Mouse (Mus musculus): ENCODE results near the gene Gpr34. TPM values are rescaled to one million over a fixed set of nuclear protein-coding genes. Genes with fewer than 3 reads are reported as not detected.

Gene Gpr34
- total RNA-seq (2021), result 1 to 10 TPM; 1.5 to 3.3 TPM
- long read RNA-seq, experiment 1, partial matches to known transcripts, result 0 of 1 reads
- long read RNA-seq, experiment 1, other reads (novel, unspliced or antisense), result 1 of 1 reads
- long read RNA-seq, experiment 2, partial matches to known transcripts, result 0 of 1 reads
- long read RNA-seq, experiment 2, other reads (novel, unspliced or antisense), result 1 of 1 reads

DNA sequence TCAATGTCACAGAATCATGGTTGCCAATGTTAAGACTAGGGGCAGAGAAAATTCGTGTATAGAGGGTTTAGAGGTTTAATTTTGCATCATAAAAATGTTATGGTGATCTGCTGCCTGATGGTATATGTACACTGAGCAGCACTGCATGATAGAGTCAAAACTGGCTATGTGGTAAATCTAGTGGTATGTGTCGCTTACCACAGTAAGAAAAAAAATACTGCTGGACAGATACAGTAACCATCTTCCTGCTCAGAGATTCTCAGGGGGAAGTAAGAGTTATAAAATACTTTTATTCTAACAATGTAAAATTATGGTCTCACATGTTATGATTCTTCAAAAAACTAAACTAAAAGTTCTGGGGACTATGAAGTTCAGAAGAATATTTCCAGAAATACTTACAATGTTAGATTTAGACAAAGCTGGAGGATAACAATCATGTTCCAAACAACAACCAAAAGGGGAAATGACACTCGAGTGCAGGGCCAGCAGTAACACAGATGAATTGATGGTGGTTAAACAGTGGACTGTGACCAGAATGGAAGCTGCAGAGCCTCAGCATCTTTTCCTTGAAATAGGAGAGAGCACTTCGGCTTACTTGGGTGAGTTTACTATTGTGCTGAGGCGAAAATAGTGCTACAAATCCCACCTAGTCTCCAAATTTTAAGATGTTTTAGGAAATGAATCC is at the start of gene Gpr34:
Gpr34 (plus strand) TSS at position 491 of the 685 bp plus-strand sequence.
- no peak for DNase-seq

DNA sequence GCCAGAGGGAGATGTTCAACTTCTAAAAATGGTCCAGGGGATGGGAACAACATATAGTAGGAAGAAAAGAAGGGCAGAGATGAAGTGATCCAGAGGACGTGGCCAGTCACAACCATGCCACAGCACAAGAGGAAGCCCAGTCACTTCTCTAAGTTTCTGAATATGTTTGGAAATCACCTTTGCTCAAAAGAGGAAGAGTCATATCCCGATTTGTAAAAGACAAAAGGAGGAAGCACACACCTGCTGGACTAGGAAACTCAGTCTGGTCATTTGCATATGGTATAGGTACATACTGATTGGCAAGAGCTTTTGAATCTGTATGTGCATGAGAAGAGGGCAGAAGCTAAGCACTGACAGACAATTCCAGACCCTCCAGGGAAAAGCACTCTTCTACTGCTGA is 32.5 kb upstream of the Gpr34 start:
- DNase-seq, result no peak

DNA sequence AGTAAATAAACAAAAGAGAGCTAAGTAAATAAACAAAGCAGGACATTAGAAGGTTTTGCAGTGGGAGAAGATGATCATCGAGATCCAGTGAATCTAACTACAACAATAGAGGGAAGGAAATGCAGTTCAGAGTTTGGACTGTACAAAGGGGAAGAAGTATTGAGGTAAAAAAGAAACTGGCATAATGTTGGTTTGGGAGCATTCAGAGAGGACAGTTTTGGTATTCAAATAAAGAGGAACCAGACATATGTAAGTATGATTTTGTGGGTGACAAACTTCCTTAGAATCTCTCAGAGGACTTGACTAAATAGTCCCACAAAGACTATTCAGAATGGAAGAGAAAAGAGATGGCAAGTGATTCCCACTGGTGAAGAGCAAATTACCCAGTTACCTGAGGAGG is 31.9 kb upstream of the Gpr34 start:
- no peak for DNase-seq

GRCm38 (mm10) chrX:13606741-13607140 is 25.1 kb upstream of the Gpr34 start:
- DNase-seq, result no peak

DNA sequence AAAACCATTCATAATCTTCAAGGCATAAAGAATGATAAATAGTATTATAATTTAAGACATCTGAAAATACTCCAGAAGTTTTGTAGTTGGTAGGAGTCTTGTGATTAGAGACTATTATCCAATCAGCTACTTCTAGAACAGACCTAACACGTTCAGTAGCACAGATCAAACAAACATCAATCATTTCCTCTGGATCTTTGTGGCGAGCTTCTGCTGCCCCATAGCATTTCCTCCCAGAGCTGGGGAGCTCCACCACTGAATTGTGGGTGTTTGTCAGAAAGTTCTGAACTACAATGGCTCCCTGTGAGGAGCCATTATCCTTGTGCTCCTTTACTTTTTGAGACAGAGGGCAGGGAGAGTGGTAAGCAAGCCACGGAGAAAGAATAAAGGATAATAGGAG is 24.1 kb upstream of the Gpr34 start:
- DNase-seq, result no peak

DNA sequence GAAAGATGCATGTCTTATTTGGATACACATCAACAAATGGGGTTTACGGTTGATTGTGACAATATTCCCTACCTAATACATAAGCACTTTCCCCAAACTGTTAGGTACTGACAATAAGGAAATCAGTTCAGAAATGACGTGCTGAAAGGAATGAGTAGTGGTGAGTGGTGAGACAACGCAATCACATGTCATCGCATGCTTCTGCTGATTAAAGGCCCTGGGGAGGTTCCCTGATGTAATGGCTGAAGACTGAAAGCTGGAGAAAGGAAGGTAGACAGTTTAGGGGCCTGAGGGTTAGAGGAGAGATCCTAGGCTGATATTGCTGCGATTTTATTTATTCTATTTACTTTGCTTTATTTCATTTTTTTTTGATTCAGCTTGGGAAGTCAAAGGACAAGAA is 20.8 kb upstream of the Gpr34 start:
- DNase-seq, result no peak

DNA sequence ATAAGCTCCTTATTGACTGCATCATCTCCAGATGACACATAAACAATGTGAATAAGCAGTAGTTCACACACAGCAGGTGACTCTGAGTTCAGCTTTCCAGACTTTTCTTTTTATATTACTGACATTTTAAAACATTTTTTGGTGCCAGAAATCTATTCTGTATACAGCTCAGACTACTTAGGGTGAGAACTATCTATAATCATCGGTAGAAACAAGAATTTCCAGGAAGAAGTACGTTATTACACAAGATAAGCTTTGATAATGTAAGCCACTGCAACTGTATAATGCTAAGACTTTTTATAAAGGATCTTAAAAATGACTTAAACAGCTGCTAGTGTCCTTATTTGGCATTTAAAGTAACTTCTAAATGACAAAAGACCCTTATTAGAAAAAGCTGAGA is 19.8 kb upstream of the Gpr34 start:
- no peak for DNase-seq

- no peak for DNase-seq
Measured at GRCm38 (mm10) chrX:13616726-13617125, 15.2 kb upstream of the Gpr34 start.

GRCm38 (mm10) chrX:13617294-13617693 is 14.6 kb upstream of the Gpr34 start:
- no peak for DNase-seq

DNA sequence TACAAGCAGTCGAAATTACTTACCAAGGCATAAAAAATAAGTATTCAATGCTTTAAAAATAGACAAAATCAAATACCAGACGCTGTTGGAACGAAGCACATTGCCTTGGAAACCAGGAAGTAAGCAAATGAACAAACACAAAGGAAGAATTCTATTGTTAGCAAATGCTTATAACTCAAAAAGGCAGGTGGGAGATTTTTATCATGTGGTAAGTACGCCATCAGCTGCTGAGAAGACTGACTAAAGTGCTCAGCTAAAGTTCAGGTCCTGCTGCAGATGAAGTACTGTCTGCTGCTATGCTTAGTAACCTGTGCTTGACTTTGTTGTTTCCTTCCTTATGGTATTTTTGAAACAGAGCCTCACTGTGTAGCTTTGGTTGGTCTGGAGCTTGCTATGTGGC is 13.4 kb upstream of the Gpr34 start:
- no peak for DNase-seq

DNA sequence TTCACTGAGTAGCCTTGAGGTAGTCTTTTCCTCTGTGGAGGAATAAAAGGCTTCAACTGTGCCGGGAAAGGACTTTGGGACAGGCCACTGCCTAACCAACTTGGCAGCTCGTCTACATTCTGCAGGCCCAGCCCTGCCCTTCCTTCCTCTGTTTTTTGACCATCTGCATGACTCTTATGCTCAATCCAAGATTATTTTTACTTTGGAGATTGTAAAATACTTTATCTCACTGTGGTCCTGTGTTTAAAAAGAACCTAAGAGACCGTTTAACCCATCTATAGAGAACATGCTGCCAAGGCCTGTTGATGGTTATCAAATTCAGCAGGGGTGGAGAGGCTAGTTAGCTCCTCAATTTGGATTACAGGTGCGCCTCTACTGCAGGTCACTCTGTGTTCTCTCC is 10.4 kb upstream of the Gpr34 start:
- DNase-seq, result no peak

DNA sequence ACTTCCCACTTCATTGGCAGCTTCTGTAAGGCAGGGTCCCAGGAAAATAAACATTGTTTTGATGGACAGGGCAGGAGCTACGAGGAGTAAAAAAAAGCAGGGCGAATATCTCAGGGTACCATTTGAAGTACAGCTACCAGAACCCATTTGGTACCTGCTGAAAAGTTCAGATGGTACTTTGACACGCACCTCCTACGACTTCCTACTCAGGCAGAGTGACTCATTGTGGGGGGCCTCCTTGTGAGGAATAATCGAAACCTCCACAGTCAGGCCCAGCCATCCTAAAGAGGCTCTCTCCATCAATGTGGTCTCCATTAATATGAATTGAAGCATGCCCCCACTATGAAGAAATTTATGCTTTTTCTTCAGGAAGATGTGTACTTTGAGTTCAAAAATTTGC is 9.2 kb upstream of the Gpr34 start:
- no peak for DNase-seq

DNA sequence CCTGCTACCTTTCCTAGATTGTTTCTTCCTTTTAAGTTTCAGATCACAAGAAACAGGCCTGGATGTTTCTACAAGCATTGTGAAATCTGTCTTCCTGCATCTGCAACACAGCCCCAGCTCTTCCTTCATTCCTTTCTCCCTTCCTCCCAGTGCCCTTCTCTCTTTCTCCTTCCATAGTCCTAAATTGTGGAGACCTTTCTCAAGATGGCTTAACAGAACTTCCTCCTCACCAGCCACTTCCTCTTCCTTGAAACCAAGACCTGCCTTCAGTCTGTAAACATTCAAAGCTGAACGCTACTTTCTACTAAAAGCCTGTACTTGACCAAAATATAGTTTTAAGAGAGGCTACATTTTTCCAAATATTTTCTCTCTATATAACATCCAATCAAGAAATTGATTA is 4.5 kb downstream of the Gpr34 start:
- DNase-seq, result no peak

DNA sequence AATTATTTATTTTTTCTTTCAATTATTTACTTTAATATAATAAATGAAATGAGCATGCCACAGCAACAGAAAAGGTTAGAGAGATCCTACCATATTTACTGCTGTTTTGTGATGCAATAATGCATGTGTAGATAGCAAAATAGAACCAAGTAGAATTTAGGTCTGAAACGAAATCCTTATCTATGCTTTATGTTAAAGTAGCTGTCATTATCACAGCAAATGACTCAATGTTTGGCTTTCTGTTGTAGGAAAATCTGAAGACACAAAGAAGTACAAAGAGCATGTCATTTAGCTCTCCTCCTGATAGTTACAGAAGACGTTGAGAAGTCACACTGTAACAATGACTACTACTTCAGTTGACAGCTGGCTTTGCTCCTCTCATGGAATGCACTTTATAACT is 7.0 kb downstream of the Gpr34 start:
- DNase-seq, result no peak

GRCm38 (mm10) chrX:13651889-13652288 is 20.0 kb downstream of the Gpr34 start:
- DNase-seq, result no peak

DNA sequence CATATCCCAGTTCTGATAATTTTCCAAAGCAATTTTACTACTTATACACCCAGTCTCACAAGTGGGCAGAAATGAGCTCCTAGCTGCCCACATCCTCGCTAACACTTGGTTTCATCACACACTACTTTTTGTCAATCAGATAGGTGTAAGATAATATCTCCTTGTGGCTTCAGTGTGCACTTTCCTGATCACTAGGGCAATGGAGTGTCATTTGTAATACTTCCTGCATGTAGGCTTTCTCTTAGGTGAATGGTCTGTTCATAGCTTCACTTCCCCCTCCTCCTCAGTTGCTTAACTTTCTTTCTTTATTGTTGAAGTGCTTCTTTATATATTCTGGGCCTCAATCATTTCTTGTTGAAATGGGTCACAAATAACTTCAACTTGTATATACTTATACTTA is 20.4 kb downstream of the Gpr34 start:
- DNase-seq, result no peak

GRCm38 (mm10) chrX:13655005-13655421 is 23.1 kb downstream of the Gpr34 start:
- no peak for DNase-seq

DNA sequence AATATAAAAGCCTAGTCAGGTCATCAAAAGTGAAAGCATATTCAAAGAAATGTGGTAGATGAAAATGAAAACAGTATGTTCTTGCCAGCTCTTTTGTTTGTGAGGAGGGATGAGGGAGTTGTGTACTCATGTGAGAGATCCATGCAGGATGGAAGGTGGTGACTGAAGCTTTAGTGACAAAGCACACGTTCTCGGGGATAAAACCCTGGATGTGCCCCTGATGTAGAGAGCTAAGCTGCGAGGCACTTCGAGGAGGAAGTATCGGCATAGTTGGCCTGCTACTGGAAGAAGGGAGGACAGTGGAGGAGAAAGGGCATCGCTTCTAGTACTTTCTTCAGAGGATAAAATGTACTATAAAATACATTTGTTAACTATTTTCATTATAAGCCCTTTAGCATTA is 24.0 kb downstream of the Gpr34 start:
- no peak for DNase-seq

- peak; percentile 48 for DNase-seq
Measured at GRCm38 (mm10) chrX:13656721-13657120, 24.8 kb downstream of the Gpr34 start.

DNA sequence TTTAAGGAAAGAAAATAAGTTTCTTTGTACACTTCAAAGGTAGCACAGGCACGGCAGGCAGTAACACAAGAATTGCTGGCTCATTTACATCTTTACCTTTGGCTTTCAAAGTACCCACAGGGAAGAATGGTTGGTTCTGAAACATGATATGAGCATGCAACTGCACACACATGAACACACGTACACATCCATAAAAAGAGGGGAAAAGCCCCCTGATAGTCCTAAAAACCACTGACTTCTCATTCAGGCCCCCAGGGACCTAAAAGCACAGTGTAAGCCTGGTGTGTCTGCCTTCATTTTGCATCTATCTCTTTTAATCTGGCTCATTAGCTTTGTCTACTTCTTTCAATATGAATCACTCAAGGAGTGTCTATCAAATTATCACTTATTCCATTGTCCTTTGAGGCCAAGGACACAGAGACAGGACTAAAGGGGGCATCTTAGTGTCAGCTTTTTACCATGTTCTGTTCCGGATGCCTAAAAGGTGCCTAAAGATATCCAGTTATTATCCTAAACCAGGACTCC is 26.8 kb downstream of the Gpr34 start:
- no peak for DNase-seq

DNA sequence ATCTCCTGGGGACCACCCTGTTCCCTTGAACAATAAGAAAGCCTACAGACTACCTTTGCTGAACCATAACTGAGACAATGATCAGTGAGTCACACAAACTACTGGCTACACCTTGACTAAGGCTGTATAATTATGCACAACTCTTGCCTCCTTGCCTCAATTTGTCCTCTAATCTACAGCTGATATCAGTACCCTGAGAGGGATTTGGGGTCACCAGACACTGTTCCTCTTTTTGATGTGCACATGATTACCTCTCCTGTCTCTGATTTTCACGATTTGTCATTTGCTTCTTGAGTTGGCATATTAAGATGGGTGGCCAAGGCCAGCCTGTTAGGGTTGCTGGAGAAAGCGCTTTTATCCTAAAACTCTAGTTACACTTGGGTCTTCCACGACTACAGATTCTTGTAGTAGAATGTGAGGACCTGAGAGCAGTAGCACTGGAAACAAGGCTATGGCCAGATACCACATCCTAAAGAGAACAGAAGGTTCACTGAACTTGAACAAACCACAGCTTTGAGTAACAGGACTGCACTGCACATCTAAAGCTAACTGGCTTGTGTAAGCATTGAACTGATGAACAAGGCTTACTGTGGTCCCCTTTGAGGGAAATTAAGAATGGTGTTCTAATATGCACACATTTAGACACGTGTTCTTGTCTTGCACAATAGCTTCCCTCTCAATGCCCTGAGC is 27.5 kb downstream of the Gpr34 start:
- no peak for DNase-seq

- DNase-seq, result no peak
Measured at GRCm38 (mm10) chrX:13661063-13661462, 29.2 kb downstream of the Gpr34 start, which contains the start of gene Gpr82. Gpr82 (plus strand) TSS chrX:13661363.

DNA sequence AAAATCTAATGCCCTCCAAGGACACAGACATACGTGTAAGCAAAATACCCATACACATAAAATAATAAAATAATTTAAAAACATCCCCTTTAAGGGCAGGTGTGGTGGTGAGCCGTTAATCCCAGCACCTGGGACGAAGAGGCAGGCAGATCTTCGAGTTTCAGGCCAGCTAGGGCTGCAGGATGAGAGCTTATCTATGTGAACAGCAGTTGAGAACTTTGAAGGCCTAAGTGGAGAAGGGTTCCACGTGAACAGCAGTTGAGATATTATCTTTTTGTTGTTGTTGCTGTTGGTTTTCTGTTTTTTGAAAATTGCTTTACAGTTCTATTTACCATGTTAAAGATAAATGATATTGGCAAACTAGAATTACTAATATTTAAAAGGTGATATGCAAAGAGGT is 37.0 kb downstream of the Gpr34 start:
- DNase-seq, result no peak

- no peak for DNase-seq
Measured at GRCm38 (mm10) chrX:13670342-13670741, 38.5 kb downstream of the Gpr34 start.

Data from gastrocnemius, postnatal 10 days (tissue).